Mouse (Mus musculus): Measurements from ENCODE around the gene Myo18b.

GRCm38 (mm10) chr5:112935436-112935835 lies 39.3 kb upstream of the Myo18b start:
- no peak for TF ChIP-seq CTCF (IDR thresholded peaks at IDR 0.05; ENCODE audit: control insufficient read depth, insufficient read depth, insufficient replicate concordance, low read depth, low read length)
- no peak for TF ChIP-seq POLR2A (IDR thresholded peaks at IDR 0.05; ENCODE audit: control insufficient read depth, low read depth, low read length)
